Mouse (Mus musculus) kidney, adult 2 months (tissue): ENCODE results near the gene Rps18.

Experiments
- CTCF ChIP-seq: fragments of 200-500 bp; conservative IDR thresholded peaks from 2 replicates; pipeline ENCODE4 v1.5.1; 2011; ENCODE audit warnings: low read depth, mild to moderate bottlenecking, control low read depth, low read length, moderate library complexity, mixed read lengths; ENCODE audit not compliant: insufficient read depth, insufficient read length
- POLR2A ChIP-seq: fragments of 200-500 bp; IDR thresholded peaks from one replicate; pipeline ENCODE4 v1.6.1; 2011; ENCODE audit warnings: low read depth, low read length, control low read depth

- TF ChIP-seq CTCF (no peak), POLR2A (no peak)
Measured at GRCm38 (mm10) chr17:33938783-33939182, 17.0 kb downstream of the Rps18 start.
